Mouse (Mus musculus): ENCODE results near the gene Syt16.

- TF ChIP-seq TAL1 (IDR thresholded peaks at IDR 0.05; ENCODE audit: low read length), result no peak
- no peak for TF ChIP-seq GATA1 (IDR thresholded peaks at IDR 0.05; ENCODE audit: low read length)
Measured at GRCm38 (mm10) chr12:74062547-74062946, 65.1 kb downstream of the Syt16 start.

Measured in erythroblast, embryonic 14.5 days (primary cell).